Mouse (Mus musculus) thymus, adult 2 months (tissue): ENCODE data around the gene Fbp2. TPM values are rescaled to one million over a fixed set of nuclear protein-coding genes. Genes with fewer than 3 reads are reported as not detected.

ENCODE experiments used
- DNase-seq: peaks from one replicate; pipeline ENCODE4 v3.0.0; 2021
- H3K27ac ChIP-seq: fragments of 200-500 bp; 2 replicates; pipeline ENCODE4 v1.5.1; 2012; ENCODE audit warnings: low read length, control low read depth; ENCODE audit not compliant: control insufficient read depth, insufficient read depth
- H3K27me3 ChIP-seq: fragments of 200-500 bp; 2 replicates; pipeline ENCODE4 v1.6.1; 2012; ENCODE audit warnings: mild to moderate bottlenecking, low read length, moderate library complexity, mixed read lengths; ENCODE audit not compliant: control insufficient read depth, insufficient read depth
- H3K36me3 ChIP-seq: fragments of 200-500 bp; 2 replicates; pipeline ENCODE4 v1.6.1; 2012; ENCODE audit warnings: mild to moderate bottlenecking, low read length, moderate library complexity; ENCODE audit not compliant: control insufficient read depth, insufficient read depth
- H3K4me1 ChIP-seq: fragments of 200-500 bp; replicated peaks from 2 replicates; pipeline ENCODE4 v1.6.1; 2012; ENCODE audit warnings: low read length; ENCODE audit not compliant: control insufficient read depth, insufficient read depth
- H3K4me3 ChIP-seq: fragments of 200-500 bp; 2 replicates; pipeline ENCODE4 v1.5.1; 2012; ENCODE audit warnings: mild to moderate bottlenecking, low read length, control low read depth, moderate library complexity; ENCODE audit not compliant: control insufficient read depth, insufficient read depth
- CTCF ChIP-seq: fragments of 200-500 bp; IDR thresholded peaks from 2 replicates; pipeline ENCODE4 v1.5.1; 2012; ENCODE audit warnings: mild to moderate bottlenecking, control low read depth, low read length, moderate library complexity, borderline replicate concordance; ENCODE audit not compliant: control insufficient read depth, poor library complexity, insufficient read depth; ENCODE audit errors: extremely low read depth
- POLR2A ChIP-seq: fragments of 200-500 bp; IDR thresholded peaks from 2 replicates; pipeline ENCODE4 v1.6.1; 2012; ENCODE audit warnings: mild to moderate bottlenecking, low read length, control low read depth, moderate library complexity; ENCODE audit not compliant: control insufficient read depth, poor library complexity, insufficient read depth; ENCODE audit errors: extremely low read depth
- WGBS: fragments of 180-500 bp; shearing (Covaris S2); methylation state at CpG from one replicate; pipeline ENCODE4 v1.1.7; 2018; 5-methylcytosine and 5-hydroxymethylcytosine counted together
- polyA plus RNA-seq: library from polyadenylated mRNA; depleted of rRNA; stranded (reverse); fragments of >200 nt; gene quantifications from 2 replicates; pipeline ENCODE4 v1.2.3, GENCODE M21; 2012

Fbp2 gene
- polyA plus RNA-seq, 1 experiment: 1.0 TPM

DNA sequence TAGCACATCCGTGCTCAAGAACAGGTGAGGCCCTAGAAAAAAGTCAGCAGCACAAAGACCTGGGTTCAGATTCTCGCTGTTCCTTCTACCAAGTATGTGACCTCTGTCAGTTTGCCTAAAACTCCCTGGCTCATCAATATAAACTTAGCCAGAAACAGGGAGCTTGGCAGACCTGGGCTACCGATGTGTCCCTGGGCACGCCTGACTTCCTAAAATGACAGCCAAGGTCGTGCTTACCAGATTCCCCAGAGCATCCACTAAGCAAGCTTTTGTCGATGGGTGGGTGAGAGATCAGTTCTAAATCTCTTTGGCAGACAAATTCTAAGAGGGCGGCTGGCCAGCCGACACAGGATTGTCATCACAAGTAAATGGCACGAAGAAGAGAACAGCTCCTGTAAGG, 23.1 kb upstream of the Fbp2 start:
- TF ChIP-seq POLR2A (no peak), CTCF (no peak)
- DNase-seq: no peak
- no peaks in the 10 kb centered on the region for H3K27me3 ChIP-seq
- peaks cover 25% of the 10 kb centered on the region for H3K4me1 ChIP-seq
- H3K4me3 ChIP-seq: no peak overlapping the region
- H3K27ac ChIP-seq: no peak overlapping the region
- no peaks in the 10 kb centered on the region for H3K36me3 ChIP-seq
- 94% methylated on average over 9 of the region's 9 CpGs for WGBS

DNA sequence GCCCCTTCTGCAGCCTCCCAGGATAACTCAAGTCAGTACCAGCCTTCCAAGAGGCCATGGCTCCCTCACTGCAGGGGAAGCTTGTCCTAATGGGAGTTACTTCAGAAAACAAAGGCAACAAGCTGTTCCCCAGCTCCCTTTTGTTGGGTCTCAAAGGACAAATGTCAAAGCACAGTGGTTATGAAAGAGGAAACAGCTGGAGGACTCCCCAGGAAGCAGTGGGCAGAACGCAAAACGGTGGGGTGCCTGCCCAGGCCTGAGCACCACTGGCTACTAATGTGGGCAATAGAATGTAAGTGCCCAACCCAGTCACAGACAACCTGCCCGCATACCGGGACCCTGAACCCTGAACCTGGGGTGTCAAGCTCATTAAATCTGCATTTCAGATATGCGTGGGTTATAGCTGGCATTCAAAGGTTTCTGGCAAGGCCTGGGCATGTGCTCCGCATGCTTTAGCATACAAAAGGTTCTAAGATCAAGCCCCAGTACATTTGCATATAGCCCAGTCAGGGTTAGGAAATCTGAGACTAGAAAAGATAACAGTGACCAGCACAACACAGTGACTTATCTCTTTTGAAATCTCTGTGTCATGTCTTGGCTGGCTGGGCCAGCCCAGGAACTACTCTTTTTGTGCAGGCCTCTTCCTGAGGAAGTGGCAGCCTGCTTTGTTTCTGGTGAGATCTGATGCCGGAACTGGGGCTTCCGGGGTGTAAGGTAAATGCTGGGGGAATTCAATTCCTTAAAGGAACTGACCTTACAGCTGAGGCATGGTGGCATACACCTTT, 21.8 kb upstream of the Fbp2 start:
- Histone ChIP-seq H3K36me3 (no peaks in the 10 kb centered on the region), H3K4me3 (no peak overlapping the region), H3K27ac (peak overlapping the region; percentile 92), H3K4me1 (peaks cover 25% of the 10 kb centered on the region), H3K27me3 (no peaks in the 10 kb centered on the region)
- TF ChIP-seq CTCF (no peak), POLR2A (no peak)
- WGBS: 6% methylated on average over 8 of the region's 8 CpGs
- DNase-seq: peak; percentile 56

DNA sequence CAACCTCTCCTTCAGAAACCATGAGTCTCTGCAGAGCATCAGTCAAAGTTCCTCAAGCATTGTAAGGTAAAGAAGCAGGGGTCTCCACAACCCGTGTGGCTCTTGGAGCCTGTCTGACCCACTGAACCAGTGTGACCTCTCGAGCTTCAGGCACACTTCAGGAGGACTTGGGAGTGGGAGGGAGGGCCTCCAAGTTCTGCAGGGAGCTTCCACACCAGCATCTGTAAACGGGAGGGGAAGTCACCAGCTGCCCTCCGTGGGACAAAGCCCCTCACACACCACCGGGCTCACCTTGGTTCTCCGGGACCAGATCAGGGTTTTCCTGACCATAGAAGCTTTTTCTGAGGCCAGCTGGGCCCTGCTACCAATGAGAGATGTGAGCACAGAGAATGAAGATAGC, 21.2 kb upstream of the Fbp2 start:
- H3K27me3 ChIP-seq: no peaks in the 10 kb centered on the region
- DNase-seq: peak; percentile 13
- peak overlapping the region; percentile 92 for H3K27ac ChIP-seq

DNA sequence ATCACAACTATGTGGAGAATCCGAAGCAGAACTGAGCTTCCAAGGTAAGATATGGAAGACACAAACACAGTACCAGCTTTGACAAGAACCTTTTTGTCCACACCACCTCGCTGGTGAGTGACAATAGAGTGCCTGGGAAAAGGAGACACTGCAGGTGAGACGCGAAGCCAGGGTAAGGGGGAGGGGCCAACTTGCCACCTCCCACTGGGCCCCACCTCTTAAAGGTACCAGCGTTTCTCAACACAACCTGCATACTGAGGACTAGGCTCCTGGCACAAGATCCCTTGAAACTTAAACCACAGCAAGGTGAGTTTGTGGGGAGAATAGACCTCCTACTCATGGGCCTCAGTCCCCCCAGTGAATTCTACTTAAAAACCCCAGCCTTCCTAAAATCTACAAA, 19.0 kb upstream of the Fbp2 start:
- H3K4me3 ChIP-seq: no peak overlapping the region
- H3K27ac ChIP-seq: no peak overlapping the region
- no peaks in the 10 kb centered on the region for H3K27me3 ChIP-seq
- no peak for DNase-seq
- H3K36me3 ChIP-seq: no peaks in the 10 kb centered on the region
- TF ChIP-seq POLR2A (no peak), CTCF (no peak)
- 72% methylated on average over 5 of the region's 5 CpGs for WGBS
- H3K4me1 ChIP-seq: peaks cover 25% of the 10 kb centered on the region

More for the DNA sequence above, 21.2 kb upstream of the Fbp2 start:
- Histone ChIP-seq H3K36me3 (no peaks in the 10 kb centered on the region), H3K4me3 (no peak overlapping the region), H3K4me1 (peaks cover 25% of the 10 kb centered on the region)
- TF ChIP-seq POLR2A (no peak), CTCF (no peak)
- 18% methylated on average over 6 of the region's 6 CpGs for WGBS

DNA sequence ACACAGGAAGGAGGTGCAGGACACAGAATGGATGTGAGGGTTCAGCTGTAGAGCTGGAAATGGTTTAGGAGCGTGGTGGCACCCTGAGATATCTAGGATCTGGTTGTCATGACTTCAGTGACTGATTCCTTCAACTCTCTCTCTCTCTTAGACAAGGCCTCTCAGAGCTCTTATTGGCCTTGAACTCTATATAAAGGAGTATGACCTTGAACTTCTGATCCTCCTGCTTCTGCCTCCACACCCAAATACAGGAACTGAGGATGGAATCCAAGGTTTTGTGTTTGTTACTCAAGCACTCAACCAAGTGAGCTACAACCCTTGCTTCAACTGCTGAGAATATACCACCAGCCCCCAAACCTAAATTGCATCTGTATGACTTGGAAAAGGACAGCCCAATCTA, 17.9 kb upstream of the Fbp2 start:
- TF ChIP-seq CTCF: no peak
- no peak for TF ChIP-seq POLR2A
- no peak for DNase-seq
- WGBS: 83% methylated on average over 1 of the region's 1 CpGs
- no peak overlapping the region for H3K4me3 ChIP-seq
- no peaks in the 10 kb centered on the region for H3K36me3 ChIP-seq
- no peak overlapping the region for H3K27ac ChIP-seq
- peaks cover 20% of the 10 kb centered on the region for H3K4me1 ChIP-seq
- no peaks in the 10 kb centered on the region for H3K27me3 ChIP-seq

DNA sequence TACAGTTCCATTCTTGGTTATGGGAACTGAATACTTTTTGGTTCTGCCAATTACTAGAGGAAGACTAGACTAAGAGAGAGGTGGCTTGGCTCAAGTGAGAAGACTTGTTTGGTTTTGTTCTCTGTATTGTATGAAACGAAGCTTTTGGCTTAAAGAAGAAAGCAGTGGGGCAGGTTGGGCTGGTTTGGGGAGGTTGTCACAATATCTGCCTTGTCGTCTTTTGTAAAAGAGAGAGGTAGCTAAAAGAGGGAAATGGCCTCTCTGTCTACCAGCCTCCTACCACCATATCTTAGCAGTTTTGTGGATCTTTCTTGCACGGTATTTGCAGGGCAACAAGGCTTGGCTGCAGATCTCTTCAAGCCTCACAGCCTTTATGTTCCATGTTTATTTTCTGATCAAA, 14.0 kb upstream of the Fbp2 start:
- DNase-seq: no peak
- H3K4me3 ChIP-seq: no peak overlapping the region
- WGBS: 85% methylated on average over 3 of the region's 3 CpGs
- no peaks in the 10 kb centered on the region for H3K36me3 ChIP-seq
- H3K4me1 ChIP-seq: 0 out of 2 replicates have a peak, but pooled peaks cover 2% of the 10 kb centered on the region
- no peaks in the 10 kb centered on the region for H3K27me3 ChIP-seq
- no peak for TF ChIP-seq CTCF
- TF ChIP-seq POLR2A: no peak
- no peak overlapping the region for H3K27ac ChIP-seq

DNA sequence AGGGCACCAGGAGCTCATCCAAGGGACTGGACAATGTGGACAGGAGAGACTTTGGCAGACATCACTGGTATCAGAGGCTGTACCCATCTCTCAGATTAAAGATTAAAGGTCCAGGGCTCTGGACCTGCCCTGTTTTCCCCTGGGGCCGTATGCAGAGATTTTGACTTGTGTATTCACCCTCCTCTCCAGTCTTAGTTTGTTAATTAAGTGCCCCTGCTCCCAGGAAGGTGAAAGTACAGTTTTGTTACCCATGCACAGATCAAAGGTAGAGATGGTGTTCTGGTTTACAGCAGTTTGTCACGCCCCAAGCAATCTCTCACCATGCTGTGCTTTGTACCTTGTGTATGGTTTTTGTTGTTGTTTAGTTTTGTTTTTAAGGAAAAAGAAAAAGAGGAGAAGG, 12.4 kb upstream of the Fbp2 start:
- TF ChIP-seq CTCF (no peak), POLR2A (no peak)
- H3K4me3 ChIP-seq: no peak overlapping the region
- WGBS: 94% methylated on average over 2 of the region's 2 CpGs
- DNase-seq: no peak
- H3K4me1 ChIP-seq: no peaks in the 10 kb centered on the region
- H3K27ac ChIP-seq: no peak overlapping the region
- H3K27me3 ChIP-seq: no peaks in the 10 kb centered on the region
- no peaks in the 10 kb centered on the region for H3K36me3 ChIP-seq
